Mouse (Mus musculus): ENCODE data around the gene Ecsit.

The Ecsit gene

DNA sequence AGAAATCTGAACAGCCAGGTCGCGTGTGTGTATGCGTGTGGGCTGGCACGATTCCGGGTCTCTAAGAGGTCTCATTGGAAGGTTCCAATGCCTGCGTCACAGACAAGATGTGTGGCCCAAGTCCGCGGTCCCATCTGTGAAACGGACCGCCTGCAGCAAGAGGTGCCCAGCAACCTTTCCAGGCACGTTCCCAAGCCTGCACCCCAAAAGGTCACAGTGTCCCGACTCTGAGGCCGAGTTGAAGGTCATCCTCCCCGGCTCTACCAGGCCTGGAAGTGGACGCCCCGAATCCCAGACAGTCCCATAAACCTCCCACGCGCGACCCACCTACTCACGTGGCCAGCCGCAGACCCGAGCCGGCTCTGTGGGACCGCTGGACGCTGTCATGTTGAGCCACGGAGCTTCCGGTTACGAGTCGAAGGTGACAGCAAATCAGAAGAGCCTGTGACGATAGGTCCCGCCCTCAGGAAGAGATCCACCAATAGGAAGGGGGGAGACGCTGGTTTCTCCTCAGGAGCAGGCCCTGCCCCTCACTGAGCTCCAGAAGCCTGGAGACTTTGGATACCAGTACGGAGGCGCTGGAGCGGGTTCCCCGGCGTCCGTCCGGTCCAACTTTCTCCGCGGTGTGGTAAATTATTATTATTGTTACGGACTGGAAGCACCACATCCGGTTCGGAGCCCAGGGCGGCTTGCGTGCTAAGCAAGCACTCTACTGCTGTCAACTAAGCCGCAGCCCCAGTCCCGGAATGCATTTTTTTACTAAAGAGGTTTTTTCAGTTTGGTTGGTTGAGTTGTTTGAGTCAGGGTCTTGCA is at the start of gene Ecsit:
Ecsit (minus strand) TSS at position 417 of the 813 bp plus-strand sequence.
- DNase-seq (ENCODE audit: low spot score) = peak; percentile 88

- no peak for DNase-seq (ENCODE audit: low spot score)
Measured at GRCm38 (mm10) chr9:22134246-22134890, 49.1 kb upstream of the Ecsit start.

- no peak for DNase-seq (ENCODE audit: low spot score)
Measured at GRCm38 (mm10) chr9:22132220-22132619, 47.0 kb upstream of the Ecsit start.

DNA sequence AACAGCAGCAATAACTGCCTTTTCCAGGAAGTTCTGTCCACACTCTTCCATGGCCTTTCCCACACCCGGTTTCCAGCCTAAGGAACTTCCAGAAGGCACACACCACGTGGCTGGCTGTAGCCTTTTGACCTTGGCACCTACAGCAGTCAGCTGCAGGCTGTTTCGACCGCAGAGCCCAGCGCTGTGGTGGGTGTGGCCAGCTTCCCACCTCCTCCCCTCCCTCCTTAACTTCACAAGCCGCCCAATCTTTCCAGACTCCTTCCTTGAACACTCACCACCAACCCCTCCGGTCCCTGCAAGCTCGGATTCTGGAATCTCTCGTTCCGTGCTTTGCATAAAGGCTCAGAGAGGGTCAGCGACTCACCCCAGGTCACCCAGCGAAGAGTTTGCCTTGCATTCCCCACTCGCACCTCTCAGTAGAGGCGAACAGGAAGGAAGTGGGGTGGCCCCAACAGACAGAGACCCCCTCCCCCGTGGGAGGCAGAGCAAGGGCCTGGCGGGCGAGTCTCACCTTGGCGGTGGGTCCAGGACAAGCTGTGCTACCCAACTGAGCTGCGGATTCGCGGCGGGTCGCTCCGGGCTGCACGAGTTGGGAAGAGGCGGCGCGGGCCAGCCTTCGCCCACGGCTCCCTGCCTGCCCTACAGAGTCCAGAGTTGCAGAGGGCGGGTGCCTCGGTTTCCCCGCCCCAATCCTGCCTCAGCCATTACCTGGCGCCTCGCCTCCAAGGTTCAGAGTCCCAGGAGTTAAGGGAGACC is 46.2 kb upstream of the Ecsit start:
- DNase-seq (ENCODE audit: low spot score) = peak; percentile 42

GRCm38 (mm10) chr9:22125246-22126027 is 40.2 kb upstream of the Ecsit start:
- no peak for DNase-seq (ENCODE audit: low spot score)

- no peak for DNase-seq (ENCODE audit: low spot score)
Measured at GRCm38 (mm10) chr9:22124169-22124568, 38.9 kb upstream of the Ecsit start.

DNA sequence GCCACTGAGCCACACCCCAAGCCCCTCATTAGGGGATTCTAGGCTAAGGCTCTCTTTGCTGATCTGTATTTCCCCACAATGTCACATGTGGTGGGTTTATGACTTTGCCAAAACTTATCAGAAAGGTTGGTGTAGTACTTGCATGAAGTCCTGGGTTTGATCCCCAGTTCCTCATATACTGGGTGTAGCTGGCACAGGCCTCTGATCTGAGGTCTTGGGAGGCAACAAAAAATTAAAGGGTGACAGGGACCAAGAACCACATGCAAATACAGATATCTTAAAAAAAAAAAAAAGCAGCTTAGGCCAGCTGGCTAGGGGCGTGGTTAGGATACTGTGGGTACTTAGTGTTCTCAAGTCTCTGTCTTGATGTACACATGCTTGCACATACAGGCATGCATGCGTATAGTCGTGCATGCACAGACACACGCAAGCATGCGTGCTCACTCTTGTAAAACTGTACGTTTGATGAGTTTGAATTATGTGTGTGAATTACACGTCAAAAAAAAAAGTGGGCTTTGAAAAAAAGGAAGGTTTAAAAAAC is 37.9 kb upstream of the Ecsit start:
- DNase-seq (ENCODE audit: low spot score) = peak; percentile 46

GRCm38 (mm10) chr9:22122005-22122404 is 36.8 kb upstream of the Ecsit start:
- no peak for DNase-seq (ENCODE audit: low spot score)

GRCm38 (mm10) chr9:22121545-22121944 is 36.3 kb upstream of the Ecsit start:
- DNase-seq (ENCODE audit: low spot score) = no peak

GRCm38 (mm10) chr9:22119543-22119942 is 34.3 kb upstream of the Ecsit start:
- DNase-seq (ENCODE audit: low spot score) = no peak

DNA sequence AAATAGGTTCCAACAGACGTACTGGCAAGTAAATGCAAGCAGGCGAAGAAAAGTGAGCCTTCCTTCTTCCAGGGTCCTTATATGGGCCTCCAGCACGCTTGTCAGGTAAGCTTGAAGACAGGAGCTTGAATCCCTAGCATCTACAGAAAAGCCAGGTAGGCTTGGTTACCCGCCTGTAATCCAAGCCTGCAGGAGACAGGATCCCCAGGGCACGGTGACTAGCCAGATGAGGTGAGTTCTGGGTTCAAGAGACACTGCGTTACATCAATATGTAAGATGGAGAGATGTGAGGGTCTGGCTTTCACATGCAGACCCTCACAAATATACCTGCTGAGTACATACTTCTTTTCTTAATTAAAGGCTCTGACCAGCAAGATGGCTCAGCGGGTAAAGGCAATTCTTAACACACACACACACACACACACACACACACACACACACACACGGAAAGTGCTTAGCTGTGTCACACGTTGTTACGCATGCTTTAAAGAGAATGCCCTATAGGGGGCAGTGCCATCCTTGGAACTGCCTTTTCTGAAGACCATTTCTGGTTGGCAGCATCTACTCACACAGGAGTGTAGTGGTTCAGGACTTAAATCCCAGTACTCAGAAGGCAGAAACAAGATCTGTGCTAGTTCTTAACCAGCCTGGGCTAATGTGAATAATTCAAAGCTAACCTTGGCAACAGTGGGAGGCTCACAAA is 32.7 kb upstream of the Ecsit start:
- peak; percentile 64 for DNase-seq (ENCODE audit: low spot score)

DNA sequence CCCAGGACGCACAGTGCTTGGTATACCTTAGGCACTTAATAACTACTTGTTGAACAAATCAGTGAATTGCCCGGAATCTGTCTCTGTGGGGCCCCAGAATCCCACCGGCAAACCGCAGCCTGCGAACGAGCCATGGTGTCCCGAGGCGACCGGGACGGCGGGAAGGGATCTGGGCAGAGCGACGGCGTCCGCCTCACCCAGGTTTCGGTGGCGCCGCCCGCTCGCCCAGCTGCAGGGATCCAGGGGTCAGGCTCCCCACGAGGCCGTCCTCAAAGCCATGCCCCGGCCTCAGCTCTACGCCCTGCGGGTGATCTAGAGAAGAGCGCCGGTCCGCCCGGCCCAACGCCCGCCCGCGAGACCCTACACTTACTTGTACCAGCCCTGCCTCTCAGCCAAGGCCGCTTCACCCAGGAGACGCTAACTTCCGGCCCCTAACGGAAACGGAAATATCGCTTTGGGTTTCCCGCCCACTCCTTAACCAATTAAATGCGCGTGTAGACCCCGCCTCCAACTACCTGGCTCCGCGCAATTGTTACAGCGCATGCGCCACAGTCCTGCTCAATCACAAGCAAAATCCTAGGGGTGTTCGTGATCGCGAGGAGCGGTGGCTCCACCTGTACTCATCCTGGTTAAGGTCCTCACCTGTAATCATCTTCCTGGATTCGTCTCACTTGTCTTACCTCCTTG is 31.6 kb upstream of the Ecsit start, which contains the start of gene Elof1:
Elof1 (minus strand) TSS at position 433 of the 687 bp plus-strand sequence.
- peak; percentile 87 for DNase-seq (ENCODE audit: low spot score)

GRCm38 (mm10) chr9:22116086-22116485 is 30.8 kb upstream of the Ecsit start:
- DNase-seq (ENCODE audit: low spot score) = no peak

DNA sequence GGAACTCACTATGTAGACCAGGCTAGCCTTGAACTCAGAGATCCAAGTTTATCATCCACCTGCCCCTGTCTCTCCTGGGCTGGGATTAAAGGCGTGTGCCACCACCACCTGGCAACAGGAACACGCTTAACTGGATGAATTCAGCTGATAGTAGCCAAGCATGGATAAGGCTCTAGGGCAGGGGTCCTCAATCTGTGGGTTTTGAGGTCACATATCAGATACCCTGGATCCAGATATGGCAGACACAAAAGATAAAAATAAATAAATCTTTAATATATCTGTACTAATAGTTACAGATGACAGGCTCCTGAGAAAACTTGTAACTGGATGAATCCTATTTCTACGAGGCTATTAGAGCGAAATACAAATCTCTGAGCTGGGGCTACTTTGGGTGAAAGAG is 30.4 kb upstream of the Ecsit start:
- DNase-seq (ENCODE audit: low spot score) = no peak

GRCm38 (mm10) chr9:22108194-22108593 is 23.0 kb upstream of the Ecsit start:
- DNase-seq (ENCODE audit: low spot score) = no peak

DNA sequence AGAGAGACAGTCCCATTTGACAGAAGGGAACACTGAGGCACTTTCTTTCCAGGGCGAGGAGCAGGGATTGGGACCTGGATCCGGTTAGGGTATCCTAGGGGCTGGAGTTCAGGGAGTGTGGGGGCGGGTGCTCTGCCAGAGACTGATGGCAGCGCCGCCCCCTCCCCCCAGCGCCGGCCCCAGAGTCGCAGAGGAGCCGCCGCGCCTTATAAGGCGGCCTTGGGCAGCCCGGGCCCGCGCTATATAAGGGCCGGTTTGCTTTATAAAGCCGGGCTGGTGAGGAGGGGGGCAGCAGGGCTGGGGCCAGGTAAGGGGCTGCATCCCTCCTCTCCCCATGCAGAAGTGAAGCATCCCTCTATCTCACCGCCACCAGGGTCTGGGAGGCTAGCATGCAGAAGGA is 14.7 kb upstream of the Ecsit start:
- no peak for DNase-seq (ENCODE audit: low spot score)

GRCm38 (mm10) chr9:22098993-22099696 is 13.9 kb upstream of the Ecsit start, which contains the start of gene Cnn1:
Gene Cnn1 (plus strand): TSS chr9:22099216.
- no peak for DNase-seq (ENCODE audit: low spot score)

DNA sequence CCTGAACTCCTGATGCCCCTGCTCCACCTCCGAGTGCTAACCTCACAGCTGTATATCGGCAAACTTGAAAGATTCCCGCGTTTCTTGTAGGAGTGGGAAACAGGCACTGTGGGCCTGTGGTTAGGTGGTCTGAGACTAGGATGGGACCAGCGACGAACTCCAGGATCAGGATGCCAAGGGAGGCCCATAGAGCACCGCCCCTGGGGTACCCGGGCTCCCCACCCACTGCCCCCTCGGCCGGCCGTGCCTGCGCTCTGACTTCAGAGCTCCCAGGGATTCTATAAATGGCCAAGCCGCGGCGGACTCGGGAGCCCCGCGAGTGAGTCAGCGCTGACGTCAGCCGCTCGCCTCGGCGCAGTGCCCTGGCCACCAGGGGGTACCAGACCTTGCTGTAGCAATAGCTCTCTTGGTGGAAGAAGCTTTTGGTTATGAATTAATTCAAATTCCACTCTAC is 10.6 kb upstream of the Ecsit start:
- peak; percentile 73 for DNase-seq (ENCODE audit: low spot score)

GRCm38 (mm10) chr9:22092746-22093145 is 7.5 kb upstream of the Ecsit start:
- no peak for DNase-seq (ENCODE audit: low spot score)

DNA sequence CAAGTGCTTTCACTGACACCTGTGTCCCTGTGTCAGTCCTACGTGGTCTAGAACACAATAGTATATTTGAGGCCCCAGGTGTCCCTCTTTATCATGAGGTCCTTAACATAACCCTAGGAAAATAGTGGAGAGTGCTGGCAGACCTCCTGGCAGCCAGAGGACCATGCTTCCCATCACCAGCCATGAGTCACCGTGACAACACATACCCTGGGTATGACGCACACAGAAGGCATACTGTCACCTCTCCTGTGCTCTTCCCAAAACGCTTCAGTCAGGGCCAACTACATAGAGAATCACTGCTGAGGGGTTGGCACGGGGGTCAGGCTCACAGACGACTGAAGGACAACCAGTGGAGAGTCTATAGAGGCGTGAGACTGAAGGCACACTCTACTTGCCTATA is 4.7 kb upstream of the Ecsit start:
- no peak for DNase-seq (ENCODE audit: low spot score)
